Mouse (Mus musculus): ENCODE measurements around the gene Rab27a.
"Not testable (repeated sequence)": the region's sequence is repeated elsewhere in the genome, so short reads cannot be mapped to it uniquely, and the experiment has no call there.

Gene Rab27a

GRCm38 (mm10) chr9:73091747-73092146 lies 47.1 kb downstream of the Rab27a start:
- DNase-seq (ENCODE audit: low spot score), result peak; percentile 80

- peak; percentile 54 for DNase-seq (ENCODE audit: low spot score)
These were observed 49.9 kb downstream of the Rab27a start for GRCm38 (mm10) chr9:73094580-73094979.

- DNase-seq (ENCODE audit: low spot score), result no peak
These were observed 53.2 kb downstream of the Rab27a start for GRCm38 (mm10) chr9:73097898-73098297.

- DNase-seq (ENCODE audit: low spot score), result no peak
These were observed 56.9 kb downstream of the Rab27a start, which contains the start of gene Khdc3 for GRCm38 (mm10) chr9:73101536-73101935. TSS of gene Khdc3 (plus strand) at chr9:73101836.

- DNase-seq (ENCODE audit: low spot score), result no peak
These were observed 57.5 kb downstream of the Rab27a start, which contains the start of gene Gm20509 for GRCm38 (mm10) chr9:73102181-73102580. TSS of gene Gm20509 (plus strand) at chr9:73102470.

- DNase-seq (ENCODE audit: low spot score), result peak; percentile 52
These were observed 58.7 kb downstream of the Rab27a start for GRCm38 (mm10) chr9:73103159-73103879.

- peak; percentile 19 for DNase-seq (ENCODE audit: low spot score)
These were observed 59.2 kb downstream of the Rab27a start for GRCm38 (mm10) chr9:73103880-73104198.

GRCm38 (mm10) chr9:73105141-73105540 lies 60.5 kb downstream of the Rab27a start:
- DNase-seq (ENCODE audit: low spot score), result no peak

GRCm38 (mm10) chr9:73105771-73106170 lies 61.1 kb downstream of the Rab27a start:
- DNase-seq (ENCODE audit: low spot score), result no peak

- DNase-seq (ENCODE audit: low spot score), result peak; percentile 94
These were observed 68.6 kb downstream of the Rab27a start, which contains the start of gene Rsl24d1 for GRCm38 (mm10) chr9:73112919-73113906. TSS of gene Rsl24d1 (plus strand) at chr9:73113426.

GRCm38 (mm10) chr9:73116704-73117103 lies 72.0 kb downstream of the Rab27a start:
- not testable (repeated sequence) for DNase-seq (ENCODE audit: low spot score)

GRCm38 (mm10) chr9:73118012-73118411 lies 73.4 kb downstream of the Rab27a start:
- no peak for DNase-seq (ENCODE audit: low spot score)

- DNase-seq (ENCODE audit: low spot score), result peak; percentile 32
These were observed 77.1 kb downstream of the Rab27a start for GRCm38 (mm10) chr9:73121735-73122134.

GRCm38 (mm10) chr9:73125043-73125570 lies 80.5 kb downstream of the Rab27a start:
- DNase-seq (ENCODE audit: low spot score), result no peak

- no peak for DNase-seq (ENCODE audit: low spot score)
These were observed 82.8 kb downstream of the Rab27a start for GRCm38 (mm10) chr9:73127457-73127856.

GRCm38 (mm10) chr9:73129875-73130274 lies 85.2 kb downstream of the Rab27a start:
- no peak for DNase-seq (ENCODE audit: low spot score)

- DNase-seq (ENCODE audit: low spot score), result no peak
These were observed 85.9 kb downstream of the Rab27a start for GRCm38 (mm10) chr9:73130529-73130928.

- peak; percentile 34 for DNase-seq (ENCODE audit: low spot score)
These were observed 92.8 kb downstream of the Rab27a start for GRCm38 (mm10) chr9:73137341-73137886.

Data from embryo, embryonic 10.5 days (tissue).